Mouse (Mus musculus): ENCODE results near the gene Rom1. TPM values are rescaled to one million over a fixed set of nuclear protein-coding genes. Genes with fewer than 3 reads are reported as not detected.

Rom1 gene
- polyA plus RNA-seq, 1 experiment from 2014 or later, result 2.5 TPM

DNA sequence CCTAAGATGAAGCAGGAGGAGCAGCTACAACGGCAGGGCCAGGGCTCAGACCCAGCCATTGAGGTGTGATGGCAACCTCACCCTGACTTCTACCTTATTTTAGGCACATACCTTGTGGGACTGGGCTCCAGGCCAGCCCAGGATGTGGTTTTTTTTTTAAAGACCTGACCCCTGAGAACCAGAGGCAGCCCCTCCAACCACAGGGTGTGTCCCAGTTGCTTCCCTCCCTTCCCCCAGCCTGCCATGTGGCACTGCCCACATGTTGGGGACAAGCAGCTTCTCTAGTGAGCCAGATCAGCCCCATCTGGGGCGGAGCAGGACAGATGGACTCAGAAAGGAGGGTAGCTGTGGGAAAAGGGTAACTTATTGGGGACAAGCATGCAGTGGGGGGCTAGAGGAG lies 2.4 kb downstream of the Rom1 start:
- WGBS (ENCODE audit: insufficient replicate concordance), result 52% methylated on average over 2 of the region's 2 CpGs
- ATAC-seq, result no peak
- Histone ChIP-seq H3K4me3 (ENCODE audit: low read depth, low read length) (no peak overlapping the region), H3K4me2 (ENCODE audit: low read depth, low read length) (no peak overlapping the region), H3K4me1 (ENCODE audit: insufficient read depth) (peaks cover 30% of the 10 kb centered on the region), H3K9me3 (ENCODE audit: low read length) (no peaks in the 10 kb centered on the region), H3K27me3 (ENCODE audit: insufficient read depth, low read length) (no peaks in the 10 kb centered on the region), H3K27ac (ENCODE audit: low read depth) (no peak overlapping the region), H3K9ac (replicated peaks) (no peak overlapping the region), H3K36me3 (replicated peaks; ENCODE audit: insufficient read depth, low read length) (peaks cover 33% of the 10 kb centered on the region)
- TF ChIP-seq CTCF (IDR thresholded peaks at IDR 0.05; ENCODE audit: low read depth) (no peak), EP300 (IDR thresholded peaks at IDR 0.05; ENCODE audit: low read depth) (no peak)
- DNase-seq, result no peak

DNA sequence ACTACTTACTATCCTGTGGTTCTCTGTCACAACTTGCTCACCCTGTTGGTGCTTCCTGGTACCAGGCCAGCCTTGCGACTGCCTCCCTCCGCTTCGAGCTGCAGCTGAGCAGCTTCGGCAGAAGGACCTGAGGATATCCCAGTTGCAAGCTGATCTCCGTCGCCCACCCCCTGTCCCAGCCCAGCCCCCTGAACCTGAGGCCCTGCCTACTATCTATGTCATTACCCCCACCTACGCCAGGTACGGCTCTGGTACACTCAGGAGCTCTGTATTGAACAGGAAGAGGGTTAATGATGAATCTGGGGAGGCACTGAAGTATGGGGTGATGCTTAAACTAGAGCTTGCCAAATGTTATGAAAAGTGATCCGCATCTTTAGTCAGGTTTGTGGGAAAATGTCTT lies 7.4 kb downstream of the Rom1 start:
- peak overlapping the region; percentile 79 for H3K4me3 ChIP-seq (ENCODE audit: low read depth, low read length)
- H3K27me3 ChIP-seq (ENCODE audit: insufficient read depth, low read length), result no peaks in the 10 kb centered on the region
- TF ChIP-seq EP300 (IDR thresholded peaks at IDR 0.05; ENCODE audit: low read depth) (no peak), CTCF (IDR thresholded peaks at IDR 0.05; ENCODE audit: low read depth) (no peak)
- peak overlapping the region; percentile 75 for H3K9ac ChIP-seq (replicated peaks)
- no peak for ATAC-seq
- H3K27ac ChIP-seq (ENCODE audit: low read depth), result peak overlapping the region; percentile 90
- peaks cover 23% of the 10 kb centered on the region for H3K36me3 ChIP-seq (replicated peaks; ENCODE audit: insufficient read depth, low read length)
- DNase-seq, result peak; percentile 31
- no peaks in the 10 kb centered on the region for H3K9me3 ChIP-seq (ENCODE audit: low read length)
- peak overlapping the region; percentile 94 for H3K4me2 ChIP-seq (ENCODE audit: low read depth, low read length)
- 61% methylated on average over 9 of the region's 9 CpGs for WGBS (ENCODE audit: insufficient replicate concordance)
- H3K4me1 ChIP-seq (ENCODE audit: insufficient read depth), result peaks cover 15% of the 10 kb centered on the region

GRCm38 (mm10) chr19:8920836-8921291 lies 8.3 kb downstream of the Rom1 start:
- Histone ChIP-seq H3K4me3 (ENCODE audit: low read depth, low read length) (peak overlapping the region; percentile 79), H3K9ac (replicated peaks) (peak overlapping the region; percentile 75), H3K27ac (ENCODE audit: low read depth) (peak overlapping the region; percentile 90), H3K9me3 (ENCODE audit: low read length) (no peaks in the 10 kb centered on the region), H3K27me3 (ENCODE audit: insufficient read depth, low read length) (no peaks in the 10 kb centered on the region), H3K36me3 (replicated peaks; ENCODE audit: insufficient read depth, low read length) (peaks cover 21% of the 10 kb centered on the region), H3K4me2 (ENCODE audit: low read depth, low read length) (peak overlapping the region; percentile 94), H3K4me1 (ENCODE audit: insufficient read depth) (peaks cover 13% of the 10 kb centered on the region)
- 2% methylated on average over 6 of the region's 6 CpGs for WGBS (ENCODE audit: insufficient replicate concordance)
- no peak for TF ChIP-seq CTCF (IDR thresholded peaks at IDR 0.05; ENCODE audit: low read depth)
- no peak for TF ChIP-seq EP300 (IDR thresholded peaks at IDR 0.05; ENCODE audit: low read depth)
- ATAC-seq (peak; percentile 37), DNase-seq (peak; percentile 56)

GRCm38 (mm10) chr19:8920073-8920736 lies 9.0 kb downstream of the Rom1 start, which contains the start of gene B3gat3:
Gene B3gat3, plus strand, starts transcription at chr19:8920374.
- Histone ChIP-seq H3K4me1 (ENCODE audit: insufficient read depth) (peaks cover 13% of the 10 kb centered on the region), H3K4me3 (ENCODE audit: low read depth, low read length) (peak within 1 kb of the TSS; percentile 79), H3K27me3 (ENCODE audit: insufficient read depth, low read length) (no peaks in the 10 kb centered on the region), H3K27ac (ENCODE audit: low read depth) (peak within 1 kb of the TSS; percentile 90), H3K9me3 (ENCODE audit: low read length) (no peaks in the 10 kb centered on the region), H3K4me2 (ENCODE audit: low read depth, low read length) (peak within 1 kb of the TSS; percentile 94), H3K9ac (replicated peaks) (peak within 1 kb of the TSS; percentile 75), H3K36me3 (replicated peaks; ENCODE audit: insufficient read depth, low read length) (peaks cover 21% of the 10 kb centered on the region)
- under 1% methylated on average over 48 of the region's 50 CpGs for WGBS (ENCODE audit: insufficient replicate concordance)
- 0 out of 2 replicates have a peak, but pooled peaks have one; percentile 29 for TF ChIP-seq EP300 (IDR thresholded peaks at IDR 0.05; ENCODE audit: low read depth)
- TF ChIP-seq CTCF (IDR thresholded peaks at IDR 0.05; ENCODE audit: low read depth), result no peak
- ATAC-seq, result peak; percentile 95
- peak; percentile 95 for DNase-seq

- Histone ChIP-seq H3K4me1 (ENCODE audit: insufficient read depth) (peaks cover 13% of the 10 kb centered on the region), H3K27ac (ENCODE audit: low read depth) (peak overlapping the region; percentile 90), H3K4me3 (ENCODE audit: low read depth, low read length) (peak overlapping the region; percentile 79), H3K9ac (replicated peaks) (peak overlapping the region; percentile 75), H3K9me3 (ENCODE audit: low read length) (no peaks in the 10 kb centered on the region), H3K27me3 (ENCODE audit: insufficient read depth, low read length) (no peaks in the 10 kb centered on the region), H3K4me2 (ENCODE audit: low read depth, low read length) (peak overlapping the region; percentile 94), H3K36me3 (replicated peaks; ENCODE audit: insufficient read depth, low read length) (peaks cover 25% of the 10 kb centered on the region)
- ATAC-seq, result no peak
- DNase-seq, result no peak
- TF ChIP-seq EP300 (IDR thresholded peaks at IDR 0.05; ENCODE audit: low read depth) (no peak), CTCF (IDR thresholded peaks at IDR 0.05; ENCODE audit: low read depth) (no peak)
- 62% methylated on average over 6 of the region's 6 CpGs for WGBS (ENCODE audit: insufficient replicate concordance)
Observed at GRCm38 (mm10) chr19:8919684-8920072, 9.5 kb downstream of the Rom1 start.

- no peak overlapping the region for H3K4me2 ChIP-seq (ENCODE audit: low read depth, low read length)
- ATAC-seq (no peak), DNase-seq (no peak)
- no peak overlapping the region for H3K27ac ChIP-seq (ENCODE audit: low read depth)
- peaks cover 32% of the 10 kb centered on the region for H3K36me3 ChIP-seq (replicated peaks; ENCODE audit: insufficient read depth, low read length)
- H3K9me3 ChIP-seq (ENCODE audit: low read length), result no peaks in the 10 kb centered on the region
- TF ChIP-seq CTCF (IDR thresholded peaks at IDR 0.05; ENCODE audit: low read depth) (no peak), EP300 (IDR thresholded peaks at IDR 0.05; ENCODE audit: low read depth) (no peak)
- no peak overlapping the region for H3K9ac ChIP-seq (replicated peaks)
- H3K4me1 ChIP-seq (ENCODE audit: insufficient read depth), result peaks cover 13% of the 10 kb centered on the region
- 77% methylated on average over 3 of the region's 3 CpGs for WGBS (ENCODE audit: insufficient replicate concordance)
- no peaks in the 10 kb centered on the region for H3K27me3 ChIP-seq (ENCODE audit: insufficient read depth, low read length)
- H3K4me3 ChIP-seq (ENCODE audit: low read depth, low read length), result no peak overlapping the region
Observed at GRCm38 (mm10) chr19:8919000-8919399, 10.2 kb downstream of the Rom1 start.
